Mouse (Mus musculus) bone marrow macrophage, adult 2 months (primary cell): ENCODE measurements at regions not wholly inside any gene's neighbourhood (a gene's known extent, or its start where the extent isn't known, plus 50 kb on each side); places are given as distances from the start of the nearest gene placed in this dataset.

Experiments used
- H3K27ac ChIP-seq: 2 replicates; pipeline ENCODE4 v1.5.1; 2012; ENCODE audit warnings: low read depth, low read length; ENCODE audit not compliant: insufficient read depth
- H3K4me1 ChIP-seq: 2 replicates; pipeline ENCODE4 v1.6.1; 2012; ENCODE audit warnings: low read length; ENCODE audit not compliant: control insufficient read depth, insufficient read depth
- H3K4me3 ChIP-seq: 2 replicates; pipeline ENCODE4 v1.5.1; 2012; ENCODE audit warnings: mild to moderate bottlenecking, low read length, moderate library complexity; ENCODE audit not compliant: insufficient read depth
- CTCF ChIP-seq: IDR thresholded peaks from 2 replicates; pipeline ENCODE4 v1.5.1; 2012; ENCODE audit warnings: low read depth, mild to moderate bottlenecking, low read length, moderate library complexity
- POLR2A ChIP-seq: IDR thresholded peaks from 2 replicates; pipeline ENCODE4 v1.6.1; 2012; ENCODE audit warnings: mild to moderate bottlenecking, low read depth, low read length, borderline replicate concordance

DNA sequence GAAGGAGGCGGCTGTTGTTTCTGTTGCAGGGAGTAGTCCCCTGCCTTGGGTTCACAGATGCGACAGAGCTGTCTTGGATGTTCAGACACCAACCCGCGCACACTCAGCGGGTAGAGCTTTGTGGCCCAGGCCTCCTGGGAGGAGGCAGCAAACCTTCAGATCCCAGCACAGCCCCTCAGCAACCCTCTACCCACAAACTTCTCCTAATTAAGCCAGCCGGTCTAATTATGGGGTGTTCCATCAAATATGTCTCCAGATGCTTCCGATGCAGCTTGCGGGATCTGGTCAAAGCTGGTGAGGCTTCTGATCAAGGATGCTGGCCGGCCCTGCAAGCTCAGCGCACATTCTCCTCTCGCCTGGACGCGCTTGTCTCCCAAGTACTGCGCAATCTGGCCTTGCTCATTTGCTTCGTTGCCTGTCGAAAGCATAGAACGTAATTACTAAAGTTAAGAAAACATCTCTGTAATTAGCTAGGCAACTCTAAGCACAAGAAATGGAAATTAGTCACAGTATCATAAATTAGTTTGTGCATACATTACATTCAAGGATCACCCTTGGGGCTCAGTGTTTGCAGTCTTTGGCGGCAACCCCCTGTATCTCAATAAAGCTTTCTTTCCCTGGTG, 92.0 kb upstream of the Kiz start:
- no peak for TF ChIP-seq POLR2A
- Histone ChIP-seq H3K4me1 (no peaks in the 10 kb centered on the region), H3K4me3 (no peak overlapping the region), H3K27ac (no peak overlapping the region)

DNA sequence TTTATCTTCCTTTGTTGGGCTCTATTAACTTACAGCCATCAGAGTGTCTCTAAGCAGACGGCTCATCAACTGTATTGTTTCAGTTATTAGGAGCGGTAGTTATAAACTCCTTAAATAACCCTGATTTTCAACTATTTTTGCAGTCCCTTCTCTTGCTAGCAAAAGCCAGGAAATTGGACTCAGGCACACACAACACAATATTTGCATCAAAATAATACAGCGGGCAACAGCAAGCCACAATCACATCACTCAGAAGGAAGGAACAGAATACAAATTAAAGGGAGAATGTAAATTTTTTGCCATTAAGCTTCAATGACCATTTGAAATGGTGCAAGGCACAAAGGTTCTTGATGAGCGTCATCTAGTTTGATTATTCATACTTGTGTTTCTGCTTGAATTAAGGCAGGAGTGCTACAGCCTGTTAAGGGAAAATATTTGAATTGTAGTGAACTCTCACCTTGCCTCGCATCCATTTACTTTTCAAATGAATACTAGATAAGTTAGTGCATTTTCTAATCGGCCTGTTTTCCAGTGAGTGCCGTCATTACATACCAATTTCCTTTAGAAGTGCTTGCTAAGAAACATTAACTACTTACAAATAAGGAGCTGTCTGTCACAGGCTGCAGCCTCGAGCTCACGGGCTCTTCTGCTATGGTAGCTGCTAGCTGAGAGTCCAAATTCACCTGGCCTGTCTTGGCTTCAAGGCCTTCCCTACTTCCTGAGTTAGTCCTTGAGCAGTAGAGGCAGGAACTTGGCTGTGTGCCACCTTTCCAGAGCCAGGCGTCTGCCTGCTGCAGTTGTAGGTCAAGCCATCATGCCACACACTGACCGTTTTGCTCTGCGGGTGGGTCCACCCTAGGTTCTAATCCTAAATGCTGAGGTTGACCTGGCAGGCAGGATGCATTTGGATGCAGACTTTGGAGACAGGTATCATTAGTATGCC, 91.1 kb upstream of the Kiz start:
- no peaks in the 10 kb centered on the region for H3K4me1 ChIP-seq
- no peak overlapping the region for H3K4me3 ChIP-seq
- no peak for TF ChIP-seq CTCF
- no peak overlapping the region for H3K27ac ChIP-seq

- H3K4me1 ChIP-seq = no peaks in the 10 kb centered on the region
- TF ChIP-seq POLR2A (no peak), CTCF (no peak)
- no peak overlapping the region for H3K4me3 ChIP-seq
- H3K27ac ChIP-seq = no peak overlapping the region
Measured at GRCm38 (mm10) chr2:146774876-146775275, 80.8 kb upstream of the Kiz start.

- Histone ChIP-seq H3K4me1 (no peaks in the 10 kb centered on the region), H3K4me3 (no peak overlapping the region), H3K27ac (no peak overlapping the region)
- TF ChIP-seq CTCF (no peak), POLR2A (no peak)
Measured at GRCm38 (mm10) chr2:146787132-146787810, 68.4 kb upstream of the Kiz start.

DNA sequence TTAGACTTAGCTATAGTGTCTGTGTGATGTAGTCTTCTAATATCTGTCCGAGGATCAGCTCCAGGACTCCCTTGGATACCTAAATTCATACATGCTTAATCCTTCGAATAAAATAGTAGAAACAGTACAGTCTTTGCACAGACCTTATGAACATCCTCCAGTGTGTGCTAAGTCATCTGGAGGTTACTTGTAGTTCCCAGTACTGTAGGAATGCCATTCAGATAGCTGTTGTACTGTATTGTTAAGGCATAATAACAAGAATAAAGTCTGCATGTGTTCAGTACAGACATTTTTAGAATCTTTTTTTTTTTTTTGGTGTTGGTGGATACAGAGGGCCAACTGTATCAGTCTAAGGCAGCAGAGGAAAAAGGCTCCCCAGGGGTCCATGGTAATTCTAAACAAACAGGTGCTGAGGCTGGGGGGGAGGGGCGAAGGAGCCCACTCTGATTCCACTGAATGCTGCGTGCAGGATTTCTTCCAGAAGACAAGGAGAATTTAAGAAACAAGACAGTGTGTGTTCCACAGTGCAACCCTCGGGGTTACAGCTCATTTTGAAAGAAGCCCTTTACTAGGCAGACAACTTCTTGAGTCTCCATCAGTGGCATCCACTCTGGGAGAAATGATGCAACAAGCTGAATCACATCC, 67.7 kb upstream of the Kiz start:
- TF ChIP-seq POLR2A = no peak
- TF ChIP-seq CTCF = no peak
- Histone ChIP-seq H3K27ac (no peak overlapping the region), H3K4me1 (no peaks in the 10 kb centered on the region), H3K4me3 (no peak overlapping the region)

DNA sequence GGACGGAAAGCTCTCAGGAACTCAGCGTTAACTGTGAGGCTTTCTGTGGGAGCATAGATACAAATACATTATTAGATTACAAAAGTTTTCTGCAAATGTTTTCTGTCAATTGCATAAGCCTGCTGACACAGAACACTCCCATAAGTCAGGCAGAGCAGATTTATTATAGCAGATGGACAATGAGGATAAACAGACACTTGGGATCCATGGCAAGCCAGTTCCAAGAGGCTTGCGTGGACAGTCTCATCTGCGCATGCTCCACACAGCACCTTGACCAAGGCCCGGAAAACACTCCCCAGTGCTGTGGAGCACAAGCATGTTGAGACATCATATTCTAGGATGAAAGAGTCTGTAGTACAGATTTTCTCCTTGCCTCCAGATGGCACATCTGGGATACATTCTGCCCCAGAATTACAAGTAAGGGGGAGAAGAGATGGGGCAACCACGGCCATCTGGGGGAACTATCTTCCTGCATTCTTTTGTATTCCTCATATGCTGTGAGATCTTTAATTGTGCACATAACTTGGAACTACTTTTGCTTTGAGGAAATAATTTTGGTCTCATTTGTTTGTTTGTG, 62.7 kb upstream of the Kiz start:
- H3K4me1 ChIP-seq = no peaks in the 10 kb centered on the region
- TF ChIP-seq POLR2A (no peak), CTCF (no peak)
- no peak overlapping the region for H3K4me3 ChIP-seq

GRCm38 (mm10) chr2:146802973-146803372, 52.7 kb upstream of the Kiz start:
- Histone ChIP-seq H3K4me3 (no peak overlapping the region), H3K4me1 (no peaks in the 10 kb centered on the region), H3K27ac (no peak overlapping the region)
- TF ChIP-seq POLR2A (no peak), CTCF (no peak)

More for the DNA sequence above, 62.7 kb upstream of the Kiz start:
- H3K27ac ChIP-seq = no peak overlapping the region
